Mouse (Mus musculus): ENCODE measurements at regions not wholly inside any gene's neighbourhood (a gene's known extent, or its start where the extent isn't known, plus 50 kb on each side); places are given as distances from the start of the nearest gene placed in this dataset.

DNA sequence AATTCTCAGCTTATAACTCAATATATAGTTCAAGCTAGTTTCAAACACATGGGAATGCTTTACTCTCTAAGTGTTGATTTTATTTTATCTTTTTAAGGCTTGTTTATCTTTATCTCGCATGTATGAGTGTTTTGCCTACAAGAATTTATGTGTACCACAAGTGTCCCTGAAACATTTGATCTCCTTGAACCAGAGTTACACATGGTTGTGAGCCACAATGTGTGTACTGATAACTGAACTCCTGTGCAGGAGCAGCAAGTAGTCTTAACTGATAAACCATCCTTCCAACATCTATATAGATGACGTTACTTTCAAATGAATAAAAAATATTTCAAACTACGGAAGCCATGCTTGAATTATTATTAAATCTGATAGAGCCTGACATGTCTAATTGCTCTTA, 104.5 kb downstream of the Pabpc4l start:
- DNase-seq (ENCODE audit: extremely low spot score in 1 of 2, low spot score in 1 of 2): no peak

DNA sequence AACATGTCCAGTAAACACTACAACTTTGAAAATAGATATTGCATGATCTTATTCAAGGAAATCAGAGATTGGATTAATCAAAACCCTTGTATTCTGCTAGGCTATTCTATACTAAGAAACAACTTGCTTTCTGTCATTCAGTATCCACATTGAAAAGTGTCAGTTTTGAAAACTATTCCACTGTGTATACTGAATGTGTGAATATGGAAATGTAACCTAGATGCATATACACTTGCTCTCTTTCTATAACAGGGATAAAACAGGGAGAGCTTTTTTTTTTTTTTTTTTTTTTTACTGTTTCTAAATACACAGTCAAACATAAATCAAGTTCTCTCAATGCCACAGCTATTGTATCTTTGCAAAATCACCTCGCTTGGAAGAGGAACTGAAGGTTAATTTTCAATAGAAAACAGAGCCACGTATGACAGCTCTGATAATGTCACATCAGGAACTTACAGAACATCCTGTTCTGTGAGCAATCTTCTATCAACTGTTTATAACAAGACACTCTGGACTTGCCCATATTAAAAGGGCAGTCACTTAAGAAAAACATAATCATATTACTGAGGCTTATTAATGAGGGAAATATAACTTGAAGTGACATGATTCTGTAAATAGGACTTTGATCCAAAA, 107.3 kb downstream of the Pabpc4l start:
- DNase-seq (ENCODE audit: extremely low spot score in 1 of 2, low spot score in 1 of 2): no peak

DNA sequence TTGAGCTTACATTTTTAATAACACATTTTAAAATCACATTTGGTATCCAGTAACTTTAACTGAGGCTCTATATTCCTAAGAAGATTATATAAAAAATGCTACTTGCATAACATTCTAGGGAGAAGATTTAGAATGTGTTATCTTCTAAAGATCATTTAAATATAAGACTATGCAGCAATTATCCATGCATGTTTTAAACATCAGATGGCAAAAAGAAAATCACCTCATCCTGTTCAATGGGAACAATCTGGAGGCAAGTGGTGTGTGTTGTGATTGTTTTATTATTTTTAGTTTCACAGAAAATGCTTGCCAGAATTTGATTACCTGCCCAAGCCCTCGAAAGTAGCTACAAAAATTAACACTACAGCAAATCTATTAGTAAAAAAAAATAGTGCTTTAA, 113.5 kb downstream of the Pabpc4l start:
- peak in 1 of 2 experiments; percentile 29 for DNase-seq (ENCODE audit: extremely low spot score in 1 of 2, low spot score in 1 of 2)

DNA sequence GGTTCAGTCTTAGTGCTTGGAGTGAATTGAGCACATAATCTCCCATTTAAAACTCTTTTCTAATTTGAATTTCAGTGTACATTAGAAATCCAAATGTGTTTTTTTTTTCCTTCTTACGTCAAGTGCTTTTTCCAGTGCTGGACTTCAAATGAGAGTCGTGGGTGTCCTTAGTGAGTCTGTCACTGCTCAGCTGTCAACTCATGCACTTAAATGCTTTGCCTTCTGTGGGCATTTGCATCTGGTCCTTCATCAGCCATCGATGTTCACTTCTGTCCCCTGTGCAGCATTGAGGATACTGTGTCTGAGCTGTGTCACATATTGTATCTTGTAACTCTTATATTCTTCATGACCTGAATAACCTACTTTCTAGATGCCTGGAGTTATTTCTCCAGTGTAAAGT, 123.1 kb downstream of the Pabpc4l start:
- DNase-seq (ENCODE audit: extremely low spot score in 1 of 2, low spot score in 1 of 2): peak in 1 of 2 experiments; percentile 26

All from frontal cortex, adult 2 months (tissue).